Mouse (Mus musculus) intestine, embryonic 15.5 days (tissue): ENCODE results near the gene Nek1. TPM values are rescaled to one million over a fixed set of nuclear protein-coding genes. Genes with fewer than 3 reads are reported as not detected.

Source experiments
- ATAC-seq: fragments of 200-750 bp; cut with Nextera tagmentation; 2 replicates; pipeline ENCODE4 v1.8.0; 2017; ENCODE audit warnings: moderate TSS enrichment, moderate library complexity
- H3K27ac ChIP-seq: fragments of 300-500 bp; sonication (generic); 2 replicates; pipeline ENCODE4 v1.5.1; 2015; ENCODE audit warnings: mild to moderate bottlenecking, inconsistent platforms
- H3K27me3 ChIP-seq: fragments of 300-500 bp; sonication (generic); replicated peaks from 2 replicates; pipeline ENCODE4 v1.6.1; 2015; ENCODE audit warnings: inconsistent platforms
- H3K36me3 ChIP-seq: fragments of 300-500 bp; sonication (generic); 2 replicates; pipeline ENCODE4 v1.6.1; 2015; ENCODE audit warnings: inconsistent platforms
- H3K4me1 ChIP-seq: fragments of 300-500 bp; sonication (generic); replicated peaks from 2 replicates; pipeline ENCODE4 v1.6.1; 2015; ENCODE audit warnings: inconsistent platforms
- H3K4me2 ChIP-seq: fragments of 300-500 bp; sonication (generic); replicated peaks from 2 replicates; pipeline ENCODE4 v1.6.1; 2015; ENCODE audit warnings: mild to moderate bottlenecking, inconsistent platforms
- H3K4me3 ChIP-seq: fragments of 300-500 bp; sonication (generic); replicated peaks from 2 replicates; pipeline ENCODE4 v1.5.1; 2015; ENCODE audit warnings: inconsistent platforms
- H3K9ac ChIP-seq: fragments of 300-500 bp; sonication (generic); 2 replicates; pipeline ENCODE4 v1.6.1; 2015; ENCODE audit warnings: inconsistent platforms
- H3K9me3 ChIP-seq: fragments of 300-500 bp; sonication (generic); 2 replicates; pipeline ENCODE4 v1.6.1; 2016; ENCODE audit warnings: inconsistent platforms
- WGBS: fragments of 180-500 bp; shearing (Covaris S2); methylation state at CpG from one replicate; pipeline ENCODE4 v1.1.7; 2015; 5-methylcytosine and 5-hydroxymethylcytosine counted together
- polyA plus RNA-seq: library from polyadenylated mRNA; unstranded; fragments of >200 nt; fragmentation: Nextera tagmentation; extraction: Ambion mirVana; gene quantifications from 2 replicates; pipeline ENCODE4 v1.2.1, GENCODE M21; 2015

Gene Nek1
- polyA plus RNA-seq, 1 experiment from 2014 or later = 17.4 TPM

DNA sequence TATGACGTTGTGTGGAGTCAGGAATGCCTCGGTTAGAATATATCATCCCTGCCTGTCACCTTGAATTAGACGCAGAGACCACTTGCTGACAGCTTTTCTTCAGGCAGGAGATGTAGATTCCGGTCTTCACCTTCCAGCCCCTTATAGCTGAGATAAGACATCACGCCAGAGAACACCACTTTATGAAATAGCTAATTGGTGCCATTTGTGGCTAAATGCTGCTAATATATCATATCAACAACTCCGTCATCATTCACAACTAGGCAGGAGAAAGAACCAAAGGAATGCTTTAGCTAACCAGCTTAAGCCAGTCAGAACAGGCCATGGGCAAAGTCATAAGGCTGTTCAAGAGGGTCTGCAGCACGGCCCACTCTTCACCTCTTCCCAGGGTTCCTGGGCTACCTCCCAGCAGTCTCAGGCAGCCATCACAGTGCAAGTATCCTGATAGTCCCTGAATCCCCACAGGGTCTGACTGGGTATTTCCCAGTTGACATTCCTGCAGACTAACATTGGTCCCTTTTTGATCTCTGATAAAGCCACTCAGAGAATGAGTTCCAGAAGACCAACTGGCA lies 181.0 kb downstream of the Nek1 start:
- no peaks in the 10 kb centered on the region for H3K4me1 ChIP-seq
- no peak overlapping the region for H3K4me3 ChIP-seq
- H3K27ac ChIP-seq = no peak overlapping the region
- H3K4me2 ChIP-seq = no peak overlapping the region
- H3K9ac ChIP-seq = no peak overlapping the region
- H3K27me3 ChIP-seq = no peaks in the 10 kb centered on the region
- 84% methylated on average over 7 of the region's 7 CpGs for WGBS
- H3K9me3 ChIP-seq = no peaks in the 10 kb centered on the region
- no peak for ATAC-seq
- H3K36me3 ChIP-seq = no peaks in the 10 kb centered on the region

- Histone ChIP-seq H3K4me1 (no peaks in the 10 kb centered on the region), H3K36me3 (no peaks in the 10 kb centered on the region), H3K9me3 (no peaks in the 10 kb centered on the region), H3K4me3 (no peak overlapping the region), H3K9ac (no peak overlapping the region), H3K4me2 (no peak overlapping the region), H3K27me3 (no peaks in the 10 kb centered on the region), H3K27ac (no peak overlapping the region)
- ATAC-seq = peak; percentile 66; the same call in 1 of the 2 replicates
- WGBS = 65% methylated on average over 2 of the region's 2 CpGs
These were observed 182.9 kb downstream of the Nek1 start for GRCm38 (mm10) chr8:61175876-61176275.

DNA sequence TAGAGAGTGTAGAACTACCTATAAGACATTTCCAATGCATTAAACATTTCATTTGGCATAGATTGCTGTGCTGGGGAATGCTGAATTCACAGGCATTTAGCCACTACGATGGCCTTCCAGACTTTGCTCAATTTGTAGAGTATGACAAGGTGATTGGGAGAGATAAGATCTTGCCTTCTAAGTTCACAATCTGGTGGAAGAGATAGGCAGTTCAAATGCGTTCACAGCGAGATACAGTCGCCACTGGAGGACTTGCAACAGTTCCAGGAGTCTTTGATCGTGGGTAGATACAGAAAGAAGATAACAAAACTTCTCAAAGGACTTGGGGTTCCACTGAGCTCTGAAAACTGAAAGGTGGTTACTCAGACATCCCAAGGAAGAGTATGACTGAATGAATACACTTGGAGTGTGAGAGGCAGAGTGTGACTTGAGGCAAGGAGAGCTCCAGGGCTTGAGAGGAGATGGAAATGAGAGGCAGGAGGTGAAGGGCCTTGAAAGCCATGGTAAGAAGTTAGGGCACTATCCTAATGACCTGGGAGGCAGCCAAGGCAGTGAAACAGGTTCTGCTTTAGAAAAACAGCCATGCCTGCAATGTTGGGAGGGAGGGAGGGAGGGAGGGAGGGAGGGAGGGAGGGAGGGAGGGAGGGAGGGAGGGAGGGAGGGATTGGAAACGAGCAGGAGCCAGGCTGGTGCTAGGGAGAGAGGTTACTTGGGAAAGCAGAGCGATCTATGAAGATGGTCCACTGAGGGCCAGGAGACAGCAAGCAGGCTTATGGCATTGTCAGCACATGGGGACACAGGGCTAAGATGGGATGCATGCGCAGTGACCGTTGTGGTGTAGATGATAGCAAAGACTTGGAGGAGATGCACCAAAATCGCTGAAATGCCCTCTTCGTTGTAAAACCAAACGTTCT lies 184.9 kb downstream of the Nek1 start:
- Histone ChIP-seq H3K27me3 (no peaks in the 10 kb centered on the region), H3K9me3 (no peaks in the 10 kb centered on the region), H3K9ac (no peak overlapping the region), H3K27ac (no peak overlapping the region), H3K4me3 (no peak overlapping the region), H3K36me3 (no peaks in the 10 kb centered on the region), H3K4me1 (no peaks in the 10 kb centered on the region), H3K4me2 (no peak overlapping the region)
- 69% methylated on average over 12 of the region's 12 CpGs for WGBS
- ATAC-seq = no peak

- Histone ChIP-seq H3K27ac (no peak overlapping the region), H3K9ac (no peak overlapping the region), H3K4me3 (no peak overlapping the region), H3K36me3 (no peaks in the 10 kb centered on the region), H3K9me3 (no peaks in the 10 kb centered on the region), H3K4me1 (no peaks in the 10 kb centered on the region), H3K27me3 (no peaks in the 10 kb centered on the region), H3K4me2 (no peak overlapping the region)
- 69% methylated on average over 11 of the region's 11 CpGs for WGBS
- no peak for ATAC-seq
These were observed 185.7 kb downstream of the Nek1 start for GRCm38 (mm10) chr8:61178594-61179140.

Other genes with a start within 250 kb of the Nek1 start
- 86.8 and 100 TPM in 2 replicates for gene Hpf1, start 102.8 kb upstream of the Nek1 start, polyA plus RNA-seq
- gene Clcn3, start 9.9 kb upstream of the Nek1 start, polyA plus RNA-seq = 30.0 and 30.1 TPM in 2 replicates
- gene Sh3rf1, start 230.7 kb downstream of the Nek1 start, polyA plus RNA-seq = 11.4 and 11.7 TPM in 2 replicates